Mouse (Mus musculus): ENCODE measurements at regions not wholly inside any gene's neighbourhood (a gene's known extent, or its start where the extent isn't known, plus 50 kb on each side); places are given as distances from the start of the nearest gene placed in this dataset.

DNA sequence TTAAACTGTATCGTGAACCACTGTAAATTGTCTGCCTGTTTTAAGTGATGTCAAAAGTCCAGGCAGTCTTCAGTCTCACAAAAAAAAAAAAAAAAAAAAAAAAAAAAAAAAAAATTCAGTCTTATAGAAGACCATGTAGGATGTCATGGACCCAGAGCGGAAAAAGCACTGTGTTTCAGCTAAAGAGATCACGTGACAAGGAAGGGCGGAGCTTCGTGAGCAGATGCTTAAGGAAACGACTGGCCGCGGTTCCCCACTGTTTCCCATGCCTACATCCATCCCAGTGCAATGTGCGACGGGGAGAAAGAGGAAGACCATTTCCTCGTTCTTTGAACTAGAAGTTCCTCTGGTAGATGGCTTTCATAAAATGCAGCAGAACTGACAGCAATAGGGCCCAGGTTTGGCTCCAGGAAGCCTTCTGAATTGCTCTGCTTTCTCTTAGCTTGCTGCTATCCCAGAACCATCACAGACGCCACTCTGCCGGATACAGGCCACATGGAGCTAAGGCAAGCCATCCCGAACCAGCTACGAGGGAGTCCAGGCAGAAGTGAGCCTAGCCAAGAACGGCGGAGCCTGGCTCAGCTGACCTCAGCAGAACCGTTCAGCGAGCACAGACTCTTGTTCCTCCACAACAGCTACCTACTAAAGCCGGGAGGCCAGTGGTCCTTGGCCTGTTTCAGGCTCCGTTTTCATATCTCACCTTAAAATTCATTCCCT lies 117.6 kb downstream of the Hlx start:
- no peaks in the 10 kb centered on the region for H3K27me3 ChIP-seq (ENCODE audit: control insufficient read depth, insufficient read depth, low read length)
- no peak overlapping the region for H3K4me2 ChIP-seq (replicated peaks; ENCODE audit: low read depth, low read length)
- no peaks in the 10 kb centered on the region for H3K36me3 ChIP-seq (ENCODE audit: control insufficient read depth, insufficient read depth, low read length)
- no peak for ATAC-seq (ENCODE audit: low FRiP score, low TSS enrichment)
- H3K9me3 ChIP-seq (ENCODE audit: control insufficient read depth, low read length) = no peaks in the 10 kb centered on the region
- 81% methylated on average over 21 of the region's 21 CpGs for WGBS
- no peak overlapping the region for H3K4me3 ChIP-seq (ENCODE audit: low read length)
- H3K4me1 ChIP-seq (ENCODE audit: control insufficient read depth, insufficient read depth, low read length) = no peaks in the 10 kb centered on the region
- no peak overlapping the region for H3K9ac ChIP-seq (ENCODE audit: low read depth, low read length)
- H3K27ac ChIP-seq (ENCODE audit: low read depth, low read length) = no peak overlapping the region

DNA sequence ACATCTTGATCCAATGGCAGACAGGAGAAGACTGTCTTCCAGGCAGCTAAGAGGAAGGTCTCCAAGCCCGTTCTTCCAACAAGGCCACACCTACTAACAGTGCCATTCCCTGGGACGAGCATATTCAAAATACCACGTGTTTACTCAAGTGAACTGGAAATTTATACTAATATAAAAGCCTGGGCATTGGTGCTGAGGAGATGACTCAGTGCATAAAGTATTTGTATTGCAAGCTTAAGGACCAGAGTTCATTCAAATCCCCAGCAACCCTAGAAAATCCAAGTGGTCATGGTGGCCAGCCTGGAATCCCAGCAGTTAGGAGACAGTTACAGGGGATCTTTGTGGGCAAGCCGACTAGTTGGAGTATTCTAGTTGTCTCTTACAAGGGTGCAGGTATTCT lies 119.5 kb downstream of the Hlx start:
- H3K27me3 ChIP-seq (ENCODE audit: control insufficient read depth, insufficient read depth, low read length) = no peaks in the 10 kb centered on the region
- H3K4me3 ChIP-seq (ENCODE audit: low read length) = no peak overlapping the region
- no peaks in the 10 kb centered on the region for H3K36me3 ChIP-seq (ENCODE audit: control insufficient read depth, insufficient read depth, low read length)
- no peak overlapping the region for H3K9ac ChIP-seq (ENCODE audit: low read depth, low read length)
- ATAC-seq (ENCODE audit: low FRiP score, low TSS enrichment) = no peak
- H3K4me2 ChIP-seq (replicated peaks; ENCODE audit: low read depth, low read length) = no peak overlapping the region
- no peak overlapping the region for H3K27ac ChIP-seq (ENCODE audit: low read depth, low read length)
- WGBS = 80% methylated on average over 4 of the region's 4 CpGs
- no peaks in the 10 kb centered on the region for H3K9me3 ChIP-seq (ENCODE audit: control insufficient read depth, low read length)
- no peaks in the 10 kb centered on the region for H3K4me1 ChIP-seq (ENCODE audit: control insufficient read depth, insufficient read depth, low read length)

GRCm38 (mm10) chr1:184608938-184609337 lies 123.5 kb downstream of the Hlx start:
- Histone ChIP-seq H3K27ac (ENCODE audit: low read depth, low read length) (no peak overlapping the region), H3K4me2 (replicated peaks; ENCODE audit: low read depth, low read length) (no peak overlapping the region)
- no peak for ATAC-seq (ENCODE audit: low FRiP score, low TSS enrichment)

GRCm38 (mm10) chr1:184608338-184608737 lies 124.1 kb downstream of the Hlx start:
- no peaks in the 10 kb centered on the region for H3K27me3 ChIP-seq (ENCODE audit: control insufficient read depth, insufficient read depth, low read length)
- H3K9me3 ChIP-seq (ENCODE audit: control insufficient read depth, low read length) = no peaks in the 10 kb centered on the region
- H3K36me3 ChIP-seq (ENCODE audit: control insufficient read depth, insufficient read depth, low read length) = no peaks in the 10 kb centered on the region
- no peaks in the 10 kb centered on the region for H3K4me1 ChIP-seq (ENCODE audit: control insufficient read depth, insufficient read depth, low read length)
- WGBS = 74% methylated on average over 2 of the region's 2 CpGs
- H3K27ac ChIP-seq (ENCODE audit: low read depth, low read length) = no peak overlapping the region
- ATAC-seq (ENCODE audit: low FRiP score, low TSS enrichment) = no peak
- no peak overlapping the region for H3K4me3 ChIP-seq (ENCODE audit: low read length)
- H3K9ac ChIP-seq (ENCODE audit: low read depth, low read length) = no peak overlapping the region
- no peak overlapping the region for H3K4me2 ChIP-seq (replicated peaks; ENCODE audit: low read depth, low read length)

More at GRCm38 (mm10) chr1:184608938-184609337, 123.5 kb downstream of the Hlx start:
- H3K4me3 ChIP-seq (ENCODE audit: low read length) = no peak overlapping the region
- H3K9me3 ChIP-seq (ENCODE audit: control insufficient read depth, low read length) = no peaks in the 10 kb centered on the region
- no peaks in the 10 kb centered on the region for H3K36me3 ChIP-seq (ENCODE audit: control insufficient read depth, insufficient read depth, low read length)
- no peaks in the 10 kb centered on the region for H3K27me3 ChIP-seq (ENCODE audit: control insufficient read depth, insufficient read depth, low read length)
- H3K4me1 ChIP-seq (ENCODE audit: control insufficient read depth, insufficient read depth, low read length) = no peaks in the 10 kb centered on the region
- no peak overlapping the region for H3K9ac ChIP-seq (ENCODE audit: low read depth, low read length)
- WGBS = 44% methylated on average over 5 of the region's 5 CpGs

DNA sequence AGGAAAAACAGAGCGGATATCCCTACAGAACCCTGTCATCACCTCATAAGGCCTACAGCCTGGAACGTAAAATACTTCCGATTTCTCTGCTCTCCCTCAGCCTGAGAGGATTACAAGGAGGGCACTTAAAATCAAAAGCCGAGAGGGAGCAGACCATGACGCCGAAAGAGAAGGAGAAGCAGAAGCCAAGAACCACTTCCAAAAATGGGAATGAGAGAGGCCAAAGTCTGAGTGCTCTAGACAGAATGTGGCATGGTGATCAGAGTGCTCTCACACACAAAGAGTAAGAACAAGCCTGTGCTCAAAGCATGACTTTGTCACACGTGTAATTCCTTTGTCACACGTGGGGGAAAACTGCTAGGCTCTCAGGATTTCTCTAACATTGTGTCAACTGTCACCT lies 125.9 kb downstream of the Hlx start:
- Histone ChIP-seq H3K9ac (ENCODE audit: low read depth, low read length) (no peak overlapping the region), H3K36me3 (ENCODE audit: control insufficient read depth, insufficient read depth, low read length) (no peaks in the 10 kb centered on the region), H3K4me3 (ENCODE audit: low read length) (no peak overlapping the region), H3K9me3 (ENCODE audit: control insufficient read depth, low read length) (no peaks in the 10 kb centered on the region), H3K4me2 (replicated peaks; ENCODE audit: low read depth, low read length) (no peak overlapping the region), H3K27me3 (ENCODE audit: control insufficient read depth, insufficient read depth, low read length) (no peaks in the 10 kb centered on the region), H3K4me1 (ENCODE audit: control insufficient read depth, insufficient read depth, low read length) (no peaks in the 10 kb centered on the region), H3K27ac (ENCODE audit: low read depth, low read length) (no peak overlapping the region)
- 70% methylated on average over 8 of the region's 8 CpGs for WGBS
- ATAC-seq (ENCODE audit: low FRiP score, low TSS enrichment) = no peak

- Histone ChIP-seq H3K27me3 (ENCODE audit: control insufficient read depth, insufficient read depth, low read length) (no peaks in the 10 kb centered on the region), H3K4me3 (ENCODE audit: low read length) (no peak overlapping the region), H3K9ac (ENCODE audit: low read depth, low read length) (no peak overlapping the region), H3K4me1 (ENCODE audit: control insufficient read depth, insufficient read depth, low read length) (no peaks in the 10 kb centered on the region), H3K4me2 (replicated peaks; ENCODE audit: low read depth, low read length) (no peak overlapping the region), H3K36me3 (ENCODE audit: control insufficient read depth, insufficient read depth, low read length) (no peaks in the 10 kb centered on the region), H3K9me3 (ENCODE audit: control insufficient read depth, low read length) (no peaks in the 10 kb centered on the region), H3K27ac (ENCODE audit: low read depth, low read length) (no peak overlapping the region)
- ATAC-seq (ENCODE audit: low FRiP score, low TSS enrichment) = no peak
- 56% methylated on average over 7 of the region's 7 CpGs for WGBS
Measured at GRCm38 (mm10) chr1:184605666-184606065, 126.8 kb downstream of the Hlx start.

- Histone ChIP-seq H3K9me3 (ENCODE audit: control insufficient read depth, low read length) (no peaks in the 10 kb centered on the region), H3K9ac (ENCODE audit: low read depth, low read length) (no peak overlapping the region), H3K4me1 (ENCODE audit: control insufficient read depth, insufficient read depth, low read length) (no peaks in the 10 kb centered on the region), H3K4me3 (ENCODE audit: low read length) (no peak overlapping the region), H3K27me3 (ENCODE audit: control insufficient read depth, insufficient read depth, low read length) (no peaks in the 10 kb centered on the region), H3K36me3 (ENCODE audit: control insufficient read depth, insufficient read depth, low read length) (no peaks in the 10 kb centered on the region), H3K4me2 (replicated peaks; ENCODE audit: low read depth, low read length) (no peak overlapping the region), H3K27ac (ENCODE audit: low read depth, low read length) (no peak overlapping the region)
- WGBS = 81% methylated on average over 6 of the region's 6 CpGs
- ATAC-seq (ENCODE audit: low FRiP score, low TSS enrichment) = no peak
Measured at GRCm38 (mm10) chr1:184603136-184603535, 129.3 kb downstream of the Hlx start.

- Histone ChIP-seq H3K9ac (ENCODE audit: low read depth, low read length) (no peak overlapping the region), H3K27me3 (ENCODE audit: control insufficient read depth, insufficient read depth, low read length) (no peaks in the 10 kb centered on the region; the same call in 1 of the 2 replicates), H3K4me3 (ENCODE audit: low read length) (no peak overlapping the region), H3K9me3 (ENCODE audit: control insufficient read depth, low read length) (no peaks in the 10 kb centered on the region), H3K27ac (ENCODE audit: low read depth, low read length) (no peak overlapping the region), H3K4me2 (replicated peaks; ENCODE audit: low read depth, low read length) (no peak overlapping the region), H3K36me3 (ENCODE audit: control insufficient read depth, insufficient read depth, low read length) (no peaks in the 10 kb centered on the region), H3K4me1 (ENCODE audit: control insufficient read depth, insufficient read depth, low read length) (no peaks in the 10 kb centered on the region)
- ATAC-seq (ENCODE audit: low FRiP score, low TSS enrichment) = no peak
- 70% methylated on average over 12 of the region's 12 CpGs for WGBS
Measured at GRCm38 (mm10) chr1:184595449-184595848, 137.0 kb downstream of the Hlx start.

DNA sequence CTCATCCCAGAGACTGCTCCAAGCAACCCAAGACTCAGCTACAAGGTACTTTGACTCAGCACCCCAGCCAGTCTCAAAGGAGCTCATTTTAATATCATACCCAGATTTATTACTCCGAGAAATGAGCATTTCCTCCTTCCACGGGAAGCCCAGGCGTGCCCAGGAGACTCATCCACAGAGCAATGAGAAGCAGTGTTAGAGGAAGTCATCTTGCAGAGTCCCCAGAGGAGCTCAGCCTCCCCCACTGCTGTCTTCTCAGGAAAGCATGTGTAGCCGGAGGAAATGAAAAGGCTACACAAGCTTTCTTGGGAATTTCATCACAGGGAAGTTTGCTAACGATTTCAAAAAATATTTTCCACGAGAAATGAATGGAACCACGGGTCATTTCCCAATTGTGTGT lies 141.8 kb downstream of the Hlx start:
- no peak overlapping the region for H3K4me2 ChIP-seq (replicated peaks; ENCODE audit: low read depth, low read length)
- H3K27ac ChIP-seq (ENCODE audit: low read depth, low read length) = no peak overlapping the region
- H3K27me3 ChIP-seq (ENCODE audit: control insufficient read depth, insufficient read depth, low read length) = no peaks in the 10 kb centered on the region; the same call in 1 of the 2 replicates
- 57% methylated on average over 7 of the region's 7 CpGs for WGBS
- ATAC-seq (ENCODE audit: low FRiP score, low TSS enrichment) = no peak
- no peaks in the 10 kb centered on the region for H3K4me1 ChIP-seq (ENCODE audit: control insufficient read depth, insufficient read depth, low read length)
- no peaks in the 10 kb centered on the region for H3K9me3 ChIP-seq (ENCODE audit: control insufficient read depth, low read length)
- no peak overlapping the region for H3K4me3 ChIP-seq (ENCODE audit: low read length)
- H3K36me3 ChIP-seq (ENCODE audit: control insufficient read depth, insufficient read depth, low read length) = no peaks in the 10 kb centered on the region
- no peak overlapping the region for H3K9ac ChIP-seq (ENCODE audit: low read depth, low read length)

Measured in kidney, embryonic 14.5 days (tissue).